Mouse (Mus musculus) urinary bladder, adult 18-20 months (tissue): Measurements from ENCODE around the gene Ifnar1.
"Not testable (repeated sequence)": the region's sequence is repeated elsewhere in the genome, so short reads cannot be mapped to it uniquely, and the experiment has no call there.

ENCODE experiments used
- DNase-seq, 2 experiments: peaks; one replicate each; pipeline ENCODE4 v3.0.0; 2022; ENCODE audit warnings: low spot score in 2 of 2, mixed read lengths in 2 of 2

Gene Ifnar1

GRCm38 (mm10) chr16:91505116-91505601 lies 20.1 kb downstream of the Ifnar1 start:
- DNase-seq, result no peak

GRCm38 (mm10) chr16:91506396-91506795 lies 21.4 kb downstream of the Ifnar1 start:
- no peak for DNase-seq

- DNase-seq, result peak; percentile 60 to 65
Measured at GRCm38 (mm10) chr16:91512161-91512787, 27.2 kb downstream of the Ifnar1 start.

DNA sequence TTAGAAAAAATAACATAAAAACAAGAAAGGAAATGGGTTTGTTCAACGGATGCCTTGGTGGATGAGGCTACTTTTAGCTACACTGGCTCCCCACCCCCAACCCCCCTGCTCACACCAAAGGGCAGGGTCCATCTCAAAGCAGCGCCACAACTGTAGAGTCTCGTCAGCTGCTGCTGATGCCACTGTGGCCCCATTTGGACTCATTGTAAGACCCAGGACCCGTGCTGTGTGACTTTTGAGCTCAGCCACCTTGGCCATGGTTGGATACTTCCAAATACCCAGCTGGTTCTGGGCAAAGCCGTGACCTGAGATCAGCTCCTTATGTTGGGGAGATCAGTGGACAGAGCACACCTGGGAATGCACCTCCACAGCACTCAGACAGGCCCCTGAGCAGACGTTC lies 28.1 kb downstream of the Ifnar1 start:
- no peak for DNase-seq

DNA sequence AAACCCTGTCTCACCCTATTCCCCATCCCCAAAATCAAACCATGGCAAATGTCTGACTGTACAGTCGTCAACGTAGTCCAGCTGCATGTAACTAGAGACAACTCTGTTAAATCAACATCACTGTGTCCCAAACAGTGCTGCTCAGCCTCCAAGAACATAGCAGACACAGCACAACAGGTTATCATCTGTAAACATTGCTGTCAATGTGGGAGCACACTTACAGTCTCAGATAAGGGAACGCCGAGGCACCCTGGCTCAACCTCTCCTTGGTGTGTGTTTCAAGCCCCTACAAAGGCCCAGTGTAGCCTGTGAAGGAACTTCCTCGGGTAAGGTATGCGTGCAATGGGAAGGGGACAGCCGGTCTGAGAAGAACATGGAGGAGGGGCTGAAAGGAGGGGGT lies 32.0 kb downstream of the Ifnar1 start:
- no peak for DNase-seq

DNA sequence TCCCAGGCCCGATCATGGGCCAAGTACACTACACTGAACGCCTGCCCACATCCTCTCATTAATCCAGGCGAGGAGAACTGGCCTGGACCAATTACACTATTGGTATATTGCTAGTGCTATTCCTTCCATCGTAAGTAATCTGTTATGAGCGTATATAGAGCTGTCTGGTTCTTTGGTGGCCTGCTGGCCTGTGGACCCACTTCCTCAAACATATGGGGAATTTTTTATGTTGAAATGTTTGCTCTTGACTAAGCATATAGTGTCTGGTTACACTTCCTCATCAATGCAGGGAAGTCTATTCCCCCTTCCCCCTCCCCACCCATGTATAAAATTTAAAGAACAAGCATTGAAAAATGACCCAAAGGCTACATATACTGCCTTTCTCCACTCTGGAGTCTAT lies 37.0 kb downstream of the Ifnar1 start:
- DNase-seq, result no peak

- DNase-seq, result peak; percentile 34 to 82
Measured at GRCm38 (mm10) chr16:91522479-91523309, 37.7 kb downstream of the Ifnar1 start.

DNA sequence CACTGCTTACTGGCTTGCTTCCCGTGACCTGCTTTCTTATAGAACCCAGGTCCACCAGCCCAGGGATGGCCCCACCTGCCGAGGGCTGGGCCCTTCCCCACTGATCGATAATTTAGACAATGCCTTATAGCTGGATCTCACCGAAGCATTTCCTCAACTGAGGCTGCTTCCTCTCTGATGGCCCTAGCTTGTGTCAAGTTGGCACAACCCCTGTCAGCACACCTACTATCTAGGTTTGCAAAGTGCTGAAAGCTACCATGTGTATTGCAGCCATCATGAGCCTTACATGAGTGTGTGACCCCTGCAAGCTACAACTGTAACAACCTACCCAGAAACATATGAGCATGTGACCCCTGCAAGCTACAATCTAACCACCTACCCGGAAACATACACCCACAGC lies 39.2 kb downstream of the Ifnar1 start:
- no peak for DNase-seq

GRCm38 (mm10) chr16:91526274-91526673 lies 41.2 kb downstream of the Ifnar1 start:
- no peak for DNase-seq

GRCm38 (mm10) chr16:91527051-91527450 lies 42.0 kb downstream of the Ifnar1 start:
- DNase-seq, result peak in 1 of 2 experiments; percentile 22

DNA sequence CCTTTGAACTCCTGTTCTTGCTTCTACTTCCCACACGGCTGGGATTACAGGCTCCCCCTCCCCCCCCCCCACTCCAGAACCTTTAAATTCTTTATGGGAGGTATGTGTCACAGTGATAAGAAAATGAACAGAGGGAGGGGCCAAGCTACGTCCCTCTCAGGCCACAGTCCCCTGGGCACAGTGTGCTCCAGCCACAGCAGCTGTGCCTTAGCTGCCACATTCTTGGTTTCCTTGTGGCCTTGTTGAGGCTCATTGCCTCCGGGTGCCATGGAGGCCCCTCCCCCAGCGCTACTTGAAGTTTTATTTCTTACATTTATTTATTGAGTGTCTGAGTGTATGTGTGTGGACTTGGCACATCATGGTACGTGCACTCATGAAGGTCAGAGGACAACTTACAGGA lies 42.5 kb downstream of the Ifnar1 start:
- DNase-seq, result no peak

GRCm38 (mm10) chr16:91528578-91528977 lies 43.5 kb downstream of the Ifnar1 start:
- no peak for DNase-seq

- DNase-seq, result not testable (repeated sequence)
Measured at GRCm38 (mm10) chr16:91530830-91531229, 45.8 kb downstream of the Ifnar1 start.

- DNase-seq, result no peak
Measured at GRCm38 (mm10) chr16:91531856-91532255, 46.8 kb downstream of the Ifnar1 start.

DNA sequence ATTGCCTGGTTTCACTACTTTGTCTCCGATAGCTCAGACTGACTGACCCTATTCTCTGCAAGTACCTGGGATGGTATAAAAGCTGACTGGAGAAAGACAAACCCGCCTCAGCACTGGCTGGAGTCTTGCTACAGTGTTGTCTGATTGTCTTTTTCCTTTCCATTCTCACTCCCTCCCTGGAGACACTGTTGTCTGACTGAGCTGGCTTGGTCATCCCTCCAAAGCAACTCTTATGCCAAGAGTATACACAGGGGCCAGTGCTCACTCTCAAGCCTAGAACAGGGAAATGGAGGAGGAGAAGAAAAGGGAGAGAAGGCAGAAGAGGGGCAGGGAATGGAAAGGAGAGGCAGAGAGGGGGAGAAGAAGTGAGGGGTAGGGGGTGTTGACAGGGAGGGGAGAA lies 47.4 kb downstream of the Ifnar1 start:
- DNase-seq, result no peak

GRCm38 (mm10) chr16:91533097-91534001 lies 48.3 kb downstream of the Ifnar1 start:
- DNase-seq, result no peak

GRCm38 (mm10) chr16:91534477-91534876 lies 49.4 kb downstream of the Ifnar1 start:
- no peak for DNase-seq

DNA sequence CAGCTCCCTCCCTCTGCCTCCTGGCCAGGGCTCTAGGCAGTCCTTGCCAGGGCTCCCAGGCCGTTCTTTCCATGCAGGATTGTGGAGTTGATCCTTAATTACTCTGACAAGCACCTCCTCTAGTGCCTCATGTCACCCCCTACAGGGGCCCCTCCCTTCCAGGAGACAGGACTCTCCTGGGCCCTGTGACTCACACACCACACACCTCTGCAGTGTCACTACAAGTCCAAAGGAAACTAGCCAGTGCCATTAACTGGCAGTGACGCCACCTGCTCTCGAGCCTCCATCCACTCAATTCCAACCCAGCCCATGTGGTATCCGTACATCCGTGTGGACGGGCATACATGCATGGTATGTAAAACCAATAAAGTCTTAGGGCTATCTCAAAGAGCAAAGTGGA lies 49.9 kb downstream of the Ifnar1 start:
- DNase-seq, result no peak

DNA sequence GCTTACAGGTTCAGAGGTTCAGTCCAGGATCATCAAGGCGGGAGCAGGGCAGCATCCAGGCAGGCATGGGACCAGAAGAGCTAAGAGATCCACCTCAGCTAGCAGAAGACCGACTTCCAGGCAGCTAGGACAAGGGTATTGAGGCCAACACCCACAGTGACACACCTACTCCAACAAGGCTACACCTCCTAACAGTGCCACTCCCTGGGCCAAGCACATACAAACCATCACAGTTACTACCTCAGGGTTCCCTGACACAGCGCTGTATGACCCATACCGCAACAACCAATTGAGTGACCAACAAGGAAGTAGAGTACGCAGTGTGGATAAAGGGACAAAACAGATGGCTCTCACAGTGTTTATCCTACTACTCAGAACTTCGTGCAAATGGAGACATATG lies 51.3 kb downstream of the Ifnar1 start:
- no peak for DNase-seq

GRCm38 (mm10) chr16:91537065-91537464 lies 52.0 kb downstream of the Ifnar1 start:
- no peak for DNase-seq

GRCm38 (mm10) chr16:91538051-91538450 lies 53.0 kb downstream of the Ifnar1 start:
- DNase-seq, result no peak

GRCm38 (mm10) chr16:91538513-91538912 lies 53.5 kb downstream of the Ifnar1 start:
- DNase-seq, result no peak
